Mouse (Mus musculus) forebrain, embryonic 15.5 days (tissue): ENCODE measurements around the gene Gfra1. TPM values are rescaled to one million over a fixed set of nuclear protein-coding genes. Genes with fewer than 3 reads are reported as not detected.

ENCODE experiments used
- ATAC-seq: fragments of 200-750 bp; cut with Nextera tagmentation; replicated peaks from 2 replicates; pipeline ENCODE4 v1.8.0; 2017; ENCODE audit warnings: mild to moderate bottlenecking, moderate TSS enrichment, moderate library complexity
- H3K27ac ChIP-seq: fragments of 300-500 bp; sonication (generic); replicated peaks from 2 replicates; pipeline ENCODE4 v1.5.1; 2015; ENCODE audit warnings: mild to moderate bottlenecking, inconsistent platforms
- H3K27me3 ChIP-seq: fragments of 300-500 bp; sonication (generic); 2 replicates; pipeline ENCODE4 v1.6.1; 2015; ENCODE audit warnings: inconsistent platforms
- H3K36me3 ChIP-seq: fragments of 300-500 bp; sonication (generic); 2 replicates; pipeline ENCODE4 v1.6.1; 2015; ENCODE audit warnings: mild to moderate bottlenecking, inconsistent platforms
- H3K4me1 ChIP-seq: fragments of 300-500 bp; sonication (generic); 2 replicates; pipeline ENCODE4 v1.6.1; 2015; ENCODE audit warnings: inconsistent platforms
- H3K4me2 ChIP-seq: fragments of 300-500 bp; sonication (generic); replicated peaks from 2 replicates; pipeline ENCODE4 v1.6.1; 2015; ENCODE audit warnings: mild to moderate bottlenecking, inconsistent platforms
- H3K4me3 ChIP-seq: fragments of 300-500 bp; sonication (generic); 2 replicates; pipeline ENCODE4 v1.5.1; 2015; ENCODE audit warnings: mild to moderate bottlenecking, inconsistent platforms
- H3K9ac ChIP-seq: fragments of 300-500 bp; sonication (generic); replicated peaks from 2 replicates; pipeline ENCODE4 v1.6.1; 2015; ENCODE audit warnings: mild to moderate bottlenecking, inconsistent platforms
- H3K9me3 ChIP-seq: fragments of 300-500 bp; sonication (generic); 2 replicates; pipeline ENCODE4 v1.6.1; 2016; ENCODE audit warnings: inconsistent platforms
- WGBS: fragments of 180-500 bp; shearing (Covaris S2); methylation state at CpG from one replicate; pipeline ENCODE4 v1.1.7; 2015; ENCODE audit warnings: mixed read lengths; 5-methylcytosine and 5-hydroxymethylcytosine counted together
- polyA plus RNA-seq: library from polyadenylated mRNA; unstranded; fragments of >200 nt; fragmentation: Nextera tagmentation; extraction: Ambion mirVana; gene quantifications from 2 replicates; pipeline ENCODE4 v1.2.1, GENCODE M21; 2015

The Gfra1 gene
- 12.1 and 12.6 TPM in 2 replicates for polyA plus RNA-seq

GRCm38 (mm10) chr19:58455496-58456061 lies at the start of gene Gfra1:
Gfra1 (minus strand) TSS chr19:58455909.
- Histone ChIP-seq H3K4me3 (peak within 1 kb of the TSS; percentile 50), H3K27me3 (peaks cover 27% of the 10 kb centered on the region), H3K27ac (peak within 1 kb of the TSS; percentile 42), H3K4me1 (peaks cover 52% of the 10 kb centered on the region), H3K4me2 (peak within 1 kb of the TSS; percentile 94), H3K9ac (peak within 1 kb of the TSS; percentile 48), H3K9me3 (no peaks in the 10 kb centered on the region), H3K36me3 (no peaks in the 10 kb centered on the region)
- under 1% methylated on average over 31 of the region's 31 CpGs for WGBS
- peak; percentile 54 for ATAC-seq

GRCm38 (mm10) chr19:58500049-58500448 lies 44.3 kb upstream of the Gfra1 start:
- Histone ChIP-seq H3K36me3 (no peaks in the 10 kb centered on the region; the same call in 1 of the 2 replicates), H3K4me3 (no peak overlapping the region), H3K9ac (no peak overlapping the region), H3K27ac (0 out of 2 replicates have a peak overlapping the region, but pooled peaks have one; percentile 9), H3K4me2 (no peak overlapping the region), H3K4me1 (peaks cover 29% of the 10 kb centered on the region), H3K9me3 (no peaks in the 10 kb centered on the region), H3K27me3 (no peaks in the 10 kb centered on the region)
- ATAC-seq, result peak; percentile 64; the same call in 1 of the 2 replicates
- WGBS, result 62% methylated on average over 2 of the region's 2 CpGs

- Histone ChIP-seq H3K4me1 (peaks cover 32% of the 10 kb centered on the region), H3K9me3 (no peaks in the 10 kb centered on the region), H3K36me3 (no peaks in the 10 kb centered on the region; the same call in 1 of the 2 replicates), H3K4me2 (no peak overlapping the region), H3K27me3 (no peaks in the 10 kb centered on the region), H3K27ac (no peak overlapping the region), H3K4me3 (no peak overlapping the region), H3K9ac (no peak overlapping the region)
- WGBS, result 72% methylated on average over 3 of the region's 3 CpGs
- ATAC-seq, result no peak
Measured at GRCm38 (mm10) chr19:58499420-58499966, 43.8 kb upstream of the Gfra1 start.

GRCm38 (mm10) chr19:58497106-58497505 lies 41.4 kb upstream of the Gfra1 start:
- Histone ChIP-seq H3K9me3 (no peaks in the 10 kb centered on the region), H3K27me3 (no peaks in the 10 kb centered on the region), H3K4me2 (no peak overlapping the region), H3K4me1 (peaks cover 30% of the 10 kb centered on the region), H3K9ac (no peak overlapping the region), H3K4me3 (no peak overlapping the region), H3K27ac (no peak overlapping the region), H3K36me3 (no peaks in the 10 kb centered on the region; the same call in 1 of the 2 replicates)
- 22% methylated on average over 3 of the region's 3 CpGs for WGBS
- no peak for ATAC-seq

- Histone ChIP-seq H3K27me3 (no peaks in the 10 kb centered on the region), H3K4me1 (no peaks in the 10 kb centered on the region), H3K36me3 (no peaks in the 10 kb centered on the region), H3K9ac (no peak overlapping the region), H3K4me3 (no peak overlapping the region), H3K4me2 (no peak overlapping the region), H3K9me3 (no peaks in the 10 kb centered on the region), H3K27ac (no peak overlapping the region)
- WGBS, result 38% methylated on average over 2 of the region's 2 CpGs
- ATAC-seq, result no peak
Measured at GRCm38 (mm10) chr19:58486686-58487085, 31.0 kb upstream of the Gfra1 start.

- Histone ChIP-seq H3K9me3 (no peaks in the 10 kb centered on the region), H3K27me3 (no peaks in the 10 kb centered on the region), H3K4me2 (no peak overlapping the region), H3K36me3 (no peaks in the 10 kb centered on the region), H3K9ac (no peak overlapping the region), H3K4me1 (no peaks in the 10 kb centered on the region), H3K27ac (no peak overlapping the region), H3K4me3 (no peak overlapping the region)
- 86% methylated on average over 9 of the region's 9 CpGs for WGBS
- ATAC-seq, result no peak
Measured at GRCm38 (mm10) chr19:58482373-58482977, 26.8 kb upstream of the Gfra1 start.

- 94% methylated on average over 3 of the region's 3 CpGs for WGBS
- ATAC-seq, result no peak
- Histone ChIP-seq H3K4me1 (no peaks in the 10 kb centered on the region), H3K9ac (no peak overlapping the region), H3K36me3 (no peaks in the 10 kb centered on the region), H3K4me3 (no peak overlapping the region), H3K9me3 (no peaks in the 10 kb centered on the region), H3K27me3 (no peaks in the 10 kb centered on the region), H3K27ac (no peak overlapping the region), H3K4me2 (no peak overlapping the region)
Measured at GRCm38 (mm10) chr19:58474251-58474650, 18.5 kb upstream of the Gfra1 start.

- Histone ChIP-seq H3K4me2 (no peak overlapping the region; the same call in 1 of the 2 replicates), H3K4me1 (no peaks in the 10 kb centered on the region), H3K27ac (no peak overlapping the region), H3K4me3 (no peak overlapping the region), H3K9me3 (no peaks in the 10 kb centered on the region), H3K9ac (0 out of 2 replicates have a peak overlapping the region, but pooled peaks have one; percentile 38), H3K36me3 (no peaks in the 10 kb centered on the region), H3K27me3 (no peaks in the 10 kb centered on the region)
- peak; percentile 61; the same call in 1 of the 2 replicates for ATAC-seq
- 12% methylated on average over 12 of the region's 12 CpGs for WGBS
Measured at GRCm38 (mm10) chr19:58469421-58469820, 13.7 kb upstream of the Gfra1 start.

GRCm38 (mm10) chr19:58468331-58468730 lies 12.6 kb upstream of the Gfra1 start:
- H3K27ac ChIP-seq, result no peak overlapping the region
- H3K36me3 ChIP-seq, result no peaks in the 10 kb centered on the region
- ATAC-seq, result no peak
- 63% methylated on average over 2 of the region's 2 CpGs for WGBS
- no peaks in the 10 kb centered on the region for H3K9me3 ChIP-seq
- H3K4me3 ChIP-seq, result no peak overlapping the region
- H3K4me2 ChIP-seq, result no peak overlapping the region
- no peaks in the 10 kb centered on the region for H3K4me1 ChIP-seq
- no peak overlapping the region for H3K9ac ChIP-seq
- H3K27me3 ChIP-seq, result no peaks in the 10 kb centered on the region

GRCm38 (mm10) chr19:58463755-58464154 lies 8.0 kb upstream of the Gfra1 start:
- H3K9me3 ChIP-seq, result no peaks in the 10 kb centered on the region
- no peak for ATAC-seq
- no peak overlapping the region for H3K4me2 ChIP-seq
- no peaks in the 10 kb centered on the region for H3K27me3 ChIP-seq
- 25% methylated on average over 3 of the region's 3 CpGs for WGBS
- no peaks in the 10 kb centered on the region for H3K36me3 ChIP-seq
- H3K4me3 ChIP-seq, result no peak overlapping the region
- no peak overlapping the region for H3K27ac ChIP-seq
- H3K4me1 ChIP-seq, result peaks cover 8% of the 10 kb centered on the region
- no peak overlapping the region for H3K9ac ChIP-seq

- H3K4me3 ChIP-seq, result no peak overlapping the region
- H3K9ac ChIP-seq, result no peak overlapping the region
- peaks cover 24% of the 10 kb centered on the region for H3K4me1 ChIP-seq
- no peaks in the 10 kb centered on the region for H3K9me3 ChIP-seq
- no peak overlapping the region for H3K4me2 ChIP-seq
- H3K27me3 ChIP-seq, result 0 out of 2 replicates have a peak, but pooled peaks cover 5% of the 10 kb centered on the region
- 4% methylated on average over 13 of the region's 13 CpGs for WGBS
- H3K27ac ChIP-seq, result no peak overlapping the region
- no peaks in the 10 kb centered on the region for H3K36me3 ChIP-seq
- ATAC-seq, result no peak
Measured at GRCm38 (mm10) chr19:58460361-58461022, 4.8 kb upstream of the Gfra1 start.

- H3K27me3 ChIP-seq, result peaks cover 21% of the 10 kb centered on the region
- peaks cover 50% of the 10 kb centered on the region for H3K4me1 ChIP-seq
- H3K4me3 ChIP-seq, result peak overlapping the region; percentile 50
- peak overlapping the region; percentile 94 for H3K4me2 ChIP-seq
- peak; percentile 41 for ATAC-seq
- no peaks in the 10 kb centered on the region for H3K9me3 ChIP-seq
- H3K27ac ChIP-seq, result no peak overlapping the region
- WGBS, result 5% methylated on average over 16 of the region's 16 CpGs
- H3K9ac ChIP-seq, result peak overlapping the region; percentile 48
- no peaks in the 10 kb centered on the region for H3K36me3 ChIP-seq
Measured at GRCm38 (mm10) chr19:58456491-58457061, 867 bp upstream of the Gfra1 start.
